Mouse (Mus musculus) hindlimb bud, embryonic 11.5 days (tissue): Measurements from ENCODE around the gene Rab37.

Source experiments
- DNase-seq: peaks from one replicate; pipeline ENCODE4 v3.0.0-alpha.2; 2012; ENCODE audit warnings: low read depth, low spot score; ENCODE audit errors: extremely low spot score

The Rab37 gene

DNA sequence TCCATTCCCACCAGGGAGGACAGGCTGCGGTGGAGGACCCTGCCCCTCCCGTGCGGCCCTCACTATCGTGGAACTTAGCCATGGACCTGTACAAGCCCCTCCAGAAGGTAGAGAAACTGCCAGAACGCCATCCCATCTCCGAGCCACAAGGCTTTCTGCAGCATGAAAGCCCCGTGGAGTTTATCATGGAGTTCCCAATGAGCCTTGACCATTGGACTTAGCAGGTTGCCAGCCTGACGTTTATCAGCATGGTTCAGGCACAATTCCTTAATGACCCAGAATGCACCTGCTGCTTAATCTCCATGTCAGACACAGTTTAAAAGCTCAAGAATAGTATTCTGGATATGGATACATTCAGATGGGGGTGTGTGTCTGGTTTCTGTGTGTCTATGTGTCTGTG is 6.2 kb upstream of the Rab37 start:
- DNase-seq, result no peak

DNA sequence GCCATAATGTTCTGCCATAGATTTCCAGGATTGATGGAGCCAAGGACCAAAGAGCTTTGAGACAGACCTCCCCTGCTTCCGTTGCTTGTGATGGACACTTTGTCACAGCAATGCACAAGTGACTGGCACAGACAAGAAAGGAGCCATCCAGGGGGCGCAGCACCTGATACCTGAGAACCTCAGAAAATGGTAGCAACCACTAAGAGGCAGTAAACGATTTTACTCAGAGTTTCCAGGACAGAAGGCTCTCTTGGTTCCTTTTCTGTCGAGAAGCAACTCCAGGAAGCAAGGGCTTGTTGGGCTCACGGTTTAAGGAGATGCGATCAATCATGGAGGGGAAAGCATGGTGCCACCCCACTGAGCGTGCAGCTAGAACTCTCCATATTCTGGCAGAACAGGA is 5.0 kb upstream of the Rab37 start:
- DNase-seq, result no peak

DNA sequence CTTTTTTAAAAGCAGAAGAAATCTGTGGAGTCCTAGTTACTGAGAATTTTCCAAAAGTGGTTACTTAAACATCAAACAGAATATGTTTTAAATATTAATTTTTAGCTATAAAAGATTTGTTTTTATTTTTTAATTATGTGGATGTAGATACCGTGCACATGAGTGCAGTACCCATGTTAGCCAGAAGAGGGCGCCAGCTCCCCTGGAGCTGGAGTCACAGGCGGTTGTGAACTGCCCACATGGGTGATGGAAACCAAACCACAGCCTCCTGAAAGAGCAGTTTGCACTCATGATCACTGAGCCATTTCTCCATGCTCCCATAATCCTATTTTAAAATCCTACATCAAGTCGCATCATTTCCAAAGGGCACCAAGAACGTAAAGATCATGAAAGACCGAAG is 1.4 kb upstream of the Rab37 start:
- DNase-seq, result no peak

DNA sequence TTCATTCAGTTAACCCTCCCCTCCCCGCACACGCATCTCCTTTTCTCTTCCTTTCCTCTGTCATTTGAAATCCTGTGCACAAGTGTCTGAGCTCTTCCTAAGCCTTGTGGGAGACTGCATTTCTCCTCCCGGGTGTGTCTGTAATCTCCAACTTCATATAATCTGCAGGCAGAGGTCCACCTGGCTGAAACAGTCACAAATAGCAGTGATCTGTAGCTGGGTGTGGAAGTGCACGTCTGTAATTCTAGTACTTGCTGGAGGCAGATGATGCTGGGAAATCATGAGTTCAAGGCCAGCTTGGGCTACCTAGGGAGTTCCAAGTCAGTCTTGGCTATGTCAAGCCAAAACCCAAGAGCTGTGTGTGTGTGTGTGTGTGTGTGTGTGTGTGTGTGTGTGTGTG is 909 bp downstream of the Rab37 start:
- no peak for DNase-seq

DNA sequence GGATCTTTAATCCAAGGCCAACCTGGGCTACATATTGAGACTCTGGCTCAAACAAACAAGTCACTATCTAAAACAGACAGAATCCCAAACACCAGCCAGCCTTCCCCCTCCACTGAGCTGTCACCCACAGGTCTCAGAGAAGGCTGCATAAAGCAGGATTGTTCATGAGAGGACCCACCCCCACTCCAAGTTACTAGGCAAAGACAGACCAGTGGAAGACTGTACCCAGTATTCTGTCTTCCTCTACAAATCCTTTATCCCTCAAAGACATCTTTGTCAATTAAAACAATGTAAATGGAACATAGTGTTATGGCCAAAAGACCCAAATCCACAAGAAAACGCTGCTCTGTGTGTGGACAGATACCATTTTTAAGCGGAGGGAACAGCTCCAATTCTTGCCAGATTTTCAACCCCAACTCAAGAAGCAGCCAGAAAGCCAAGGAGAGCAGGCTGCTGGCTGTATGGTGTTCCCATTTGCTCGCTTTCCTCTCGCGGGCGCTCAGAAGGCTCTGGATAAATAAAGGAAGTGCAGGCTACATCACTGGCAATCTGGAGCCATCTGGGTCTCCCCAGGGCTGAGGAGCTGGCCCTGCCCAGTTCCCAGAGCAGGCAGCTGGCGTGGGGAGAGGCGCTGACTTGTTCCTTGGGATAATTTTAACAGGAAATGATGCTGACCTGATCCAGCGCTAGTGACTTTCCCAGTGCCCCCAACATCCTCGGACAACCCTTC is 7.1 kb downstream of the Rab37 start:
- no peak for DNase-seq

DNA sequence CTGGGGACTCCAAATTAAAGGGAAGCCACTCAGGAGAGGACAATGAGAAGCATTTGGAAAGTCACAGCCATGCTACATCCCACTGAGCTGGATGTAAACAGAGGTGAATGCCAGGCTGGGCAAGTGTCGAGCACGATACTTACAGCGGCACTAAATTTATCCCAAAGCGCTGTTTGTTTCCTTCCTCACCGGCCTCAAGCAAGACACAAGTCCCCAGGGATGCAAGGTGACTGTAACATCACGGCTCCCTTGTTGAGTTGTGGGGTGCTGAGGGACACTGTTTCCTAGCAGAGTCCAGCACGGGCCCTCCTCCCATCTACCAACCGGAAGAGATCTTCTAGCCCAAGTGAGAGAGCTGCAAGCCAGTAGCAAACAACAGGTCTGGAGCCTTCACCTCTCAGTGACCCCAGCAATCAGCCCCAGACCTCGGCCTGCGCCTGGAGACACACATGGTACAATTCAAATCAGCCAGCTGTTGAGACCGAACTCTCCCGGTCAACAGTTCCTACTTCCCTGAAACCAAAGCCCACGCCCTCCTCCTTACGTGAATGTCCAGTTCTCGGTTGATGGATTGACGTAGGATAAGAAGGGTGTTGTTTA is 8.1 kb downstream of the Rab37 start:
- peak; percentile 44 for DNase-seq

DNA sequence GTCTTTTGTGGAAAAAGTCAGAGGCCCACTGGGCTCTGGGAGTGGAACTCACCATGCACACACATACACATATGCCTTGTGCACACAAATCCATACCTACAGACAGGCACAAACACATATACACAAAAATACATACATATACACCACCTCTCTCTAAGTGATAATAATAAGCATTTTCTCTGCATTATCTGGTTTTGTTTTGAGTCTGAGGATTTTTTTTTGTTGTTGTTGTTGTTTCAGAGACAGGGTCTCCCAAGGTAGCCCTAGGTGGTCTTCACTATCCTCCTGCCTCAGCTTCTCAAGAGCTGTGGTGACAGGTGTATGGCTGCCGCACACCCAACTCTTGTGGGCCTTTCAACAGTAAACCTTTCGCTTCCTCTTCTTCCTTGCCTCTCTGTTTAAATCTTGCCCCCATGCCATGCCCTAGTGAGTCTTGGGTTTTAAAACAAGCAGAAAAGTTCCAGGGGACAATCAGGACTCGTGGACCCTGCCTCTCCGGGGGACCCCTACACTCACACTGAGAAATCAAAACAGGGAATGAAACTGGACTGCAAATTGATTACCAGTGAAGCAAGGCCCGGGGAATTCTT is 8.9 kb downstream of the Rab37 start:
- DNase-seq, result no peak

DNA sequence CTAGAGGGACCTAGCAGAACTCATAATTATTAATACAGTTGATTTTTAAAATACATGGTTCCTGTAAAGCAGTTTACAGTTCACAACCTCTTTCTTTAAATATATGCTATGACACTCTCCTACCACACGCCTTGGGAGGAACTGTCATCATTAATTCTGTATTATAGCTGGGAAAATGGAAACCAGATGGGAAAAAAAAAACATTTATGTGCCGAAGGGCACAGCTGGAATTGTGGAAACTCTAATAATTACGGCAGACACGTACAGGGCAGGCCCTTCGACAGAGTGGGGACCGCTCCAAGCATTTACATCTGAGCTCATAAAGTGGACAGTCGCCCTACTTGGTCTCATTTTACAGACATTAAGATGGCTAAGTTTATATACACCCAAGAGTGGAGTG is 9.5 kb downstream of the Rab37 start:
- no peak for DNase-seq

DNA sequence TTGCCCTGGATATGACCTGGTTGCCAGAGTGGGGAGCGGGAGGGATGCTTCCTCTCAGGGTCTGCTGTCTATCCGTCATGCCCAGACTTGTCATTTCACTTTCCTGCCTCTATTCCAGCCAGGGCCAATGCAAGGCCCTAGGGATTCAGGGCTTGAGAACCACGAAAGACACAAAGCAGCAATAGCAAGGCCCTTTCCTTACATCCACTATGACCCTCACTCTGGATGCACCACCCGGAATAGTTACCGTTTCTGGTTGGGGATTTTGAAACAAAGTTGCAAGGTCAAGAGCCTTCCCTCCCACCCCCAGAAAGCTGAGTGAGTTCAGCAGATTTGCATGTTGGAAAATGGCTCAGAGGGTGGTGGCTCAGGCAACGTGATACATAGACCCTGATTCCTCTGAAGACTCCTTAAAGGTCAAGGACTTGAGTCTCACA is 10.4 kb downstream of the Rab37 start:
- no peak for DNase-seq

DNA sequence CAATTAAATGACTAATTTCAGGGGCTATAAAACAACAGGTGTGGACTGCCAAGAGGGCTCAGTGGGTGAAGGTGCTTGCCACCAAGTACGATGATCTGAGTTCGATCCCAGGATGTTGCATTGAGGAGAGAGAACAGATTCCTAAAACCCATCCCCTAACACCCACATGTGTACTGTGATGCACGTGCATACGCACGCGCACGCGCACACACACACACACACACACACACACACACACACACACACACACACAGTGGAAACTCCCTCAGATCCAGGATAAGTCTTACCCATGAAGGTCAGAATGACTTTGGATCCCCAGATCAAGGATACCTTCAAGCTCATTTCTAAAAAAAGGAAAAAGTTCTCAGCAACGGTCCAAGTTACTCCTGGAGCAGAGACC is 10.9 kb downstream of the Rab37 start:
- no peak for DNase-seq

DNA sequence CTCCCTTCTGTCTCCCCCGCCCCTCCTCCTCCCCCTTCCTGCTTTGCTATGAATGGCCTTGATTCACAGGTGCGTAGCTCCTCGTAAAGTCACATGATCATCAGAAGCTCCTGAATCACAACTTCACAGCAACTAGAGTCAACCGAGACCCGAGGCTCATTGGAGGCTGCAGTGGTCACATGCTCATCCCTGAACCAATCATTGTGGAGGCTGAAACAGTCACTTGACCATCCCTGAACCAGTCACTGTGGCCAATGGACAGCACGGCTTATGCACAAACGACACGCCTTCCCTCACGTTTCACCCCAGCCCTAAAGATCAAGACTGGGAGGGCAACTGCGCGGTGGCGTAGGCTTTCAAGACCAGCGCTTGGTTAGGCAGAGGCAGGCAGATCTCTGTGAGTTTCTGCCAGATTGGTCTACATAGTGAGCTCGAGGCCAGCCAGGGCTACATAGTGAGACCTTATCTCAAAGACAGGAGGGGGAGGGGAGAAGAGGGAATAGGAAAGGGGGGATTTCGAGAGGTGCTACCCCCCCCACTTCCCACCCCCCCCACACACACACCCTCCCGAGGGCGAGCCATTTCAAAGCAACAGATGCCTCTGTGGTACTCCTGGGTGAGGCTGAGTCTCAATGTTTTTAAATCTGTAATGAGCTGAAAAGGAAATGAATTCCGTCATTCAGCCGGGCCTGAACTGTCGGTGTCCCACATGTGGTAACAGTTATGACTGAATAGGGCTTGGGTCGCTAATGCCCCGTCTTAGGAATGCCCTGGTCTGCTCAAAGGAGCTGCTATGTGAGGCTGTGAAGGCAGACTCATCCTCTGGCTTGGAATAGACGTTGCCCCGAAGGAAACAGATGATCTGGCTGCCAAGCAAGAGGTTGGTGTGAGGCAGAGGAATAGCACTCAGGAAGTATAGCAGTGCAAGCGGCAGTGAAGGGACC is 12.5 kb downstream of the Rab37 start:
- peak; percentile 61 for DNase-seq

DNA sequence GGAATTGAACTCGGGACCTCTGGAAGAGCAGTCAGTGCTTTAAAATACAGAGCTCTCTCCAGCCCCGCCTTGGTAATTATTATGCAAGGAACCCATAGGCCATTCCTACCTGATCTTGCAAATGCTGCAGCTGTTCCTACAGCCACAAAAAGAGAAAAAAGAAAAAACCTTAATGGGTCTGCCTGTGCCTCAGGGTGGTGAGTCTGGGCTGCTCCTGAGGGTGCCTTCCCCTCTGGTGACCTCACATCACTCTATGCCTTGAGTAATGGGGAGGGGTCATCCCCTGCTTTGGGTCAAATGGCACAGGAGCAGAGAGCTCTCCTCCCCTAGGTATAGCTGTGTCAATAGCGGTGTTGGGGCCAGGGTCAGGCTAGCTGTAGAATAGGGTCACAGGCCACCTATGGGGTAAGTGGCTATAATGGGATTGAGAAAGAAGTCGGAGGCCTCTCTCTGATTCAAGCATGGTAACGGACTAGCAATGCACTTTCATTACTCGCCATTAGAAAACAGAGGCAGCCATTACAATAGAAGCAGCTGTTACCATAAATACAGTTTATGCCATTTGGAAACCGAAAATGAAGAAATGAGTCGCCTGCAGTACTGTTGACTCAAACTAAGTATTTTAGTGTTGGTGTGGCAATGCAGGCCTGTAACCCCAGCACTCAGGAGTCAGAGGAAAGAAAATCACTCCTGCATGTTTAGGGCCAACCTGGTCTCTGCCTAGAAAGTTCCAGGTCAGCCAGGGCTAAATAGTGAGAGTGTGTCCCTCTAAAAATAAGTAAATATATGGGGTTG is 13.7 kb downstream of the Rab37 start:
- no peak for DNase-seq

DNA sequence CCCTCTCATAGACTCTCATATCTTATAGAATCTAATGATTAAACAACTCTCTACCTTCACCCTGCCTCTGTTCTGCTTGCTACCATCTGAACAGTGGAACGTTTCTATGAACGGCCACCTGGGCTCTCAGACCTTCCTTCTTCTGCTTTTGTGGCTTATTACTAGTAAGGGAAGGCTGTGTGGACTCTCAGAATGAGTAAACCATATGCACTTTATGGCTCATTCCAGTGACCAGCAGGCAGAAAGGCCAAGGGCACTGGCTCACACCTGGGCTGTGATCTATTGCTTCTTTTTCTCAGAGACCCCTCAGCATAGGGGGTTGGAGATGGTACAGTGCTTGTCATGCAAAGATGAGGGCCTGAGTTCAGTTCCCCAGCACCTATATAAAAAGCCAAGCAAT is 15.4 kb downstream of the Rab37 start:
- no peak for DNase-seq

DNA sequence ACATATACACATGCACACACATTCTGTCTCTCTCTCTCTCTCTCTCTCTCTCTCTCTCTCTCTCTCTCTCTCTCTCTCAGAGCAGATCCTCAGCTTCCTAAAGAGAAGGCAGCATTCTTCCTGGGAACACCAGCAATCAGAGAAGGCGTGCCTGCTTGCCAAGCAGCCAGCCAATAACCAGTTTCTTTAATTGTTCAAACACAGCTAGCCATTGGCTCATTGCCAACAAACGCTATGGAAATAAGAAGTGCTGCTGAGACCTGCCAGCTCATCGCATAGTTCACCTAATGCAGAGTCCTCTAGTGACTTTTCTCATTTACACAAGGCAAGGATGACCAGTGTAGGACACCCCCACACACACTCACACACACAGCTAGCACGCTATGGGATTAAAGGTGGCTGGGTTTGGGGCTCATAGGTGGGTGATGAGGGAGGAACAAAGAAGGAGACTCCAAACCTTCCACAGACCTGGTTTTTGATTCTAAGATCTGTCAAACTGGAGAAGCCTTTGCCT is 16.2 kb downstream of the Rab37 start:
- DNase-seq, result no peak

DNA sequence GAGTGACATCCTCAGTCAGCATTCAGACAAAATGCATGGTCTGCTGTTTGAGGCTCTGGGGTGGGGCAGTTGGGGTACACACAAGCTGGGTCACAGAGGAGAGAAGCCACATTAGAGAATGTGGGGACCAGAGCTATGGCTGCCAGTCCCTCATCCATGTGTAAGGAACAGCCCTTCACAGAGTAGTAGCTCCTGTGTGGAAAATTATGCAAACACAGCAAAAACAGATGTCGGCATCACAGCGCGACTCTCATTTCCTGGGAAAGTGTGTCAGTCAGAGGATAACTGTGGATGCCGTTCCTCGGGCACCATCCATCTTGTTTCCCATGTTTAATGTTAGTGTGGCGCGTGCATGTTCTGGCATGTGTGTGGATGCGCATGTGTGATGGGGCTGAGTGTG is 16.9 kb downstream of the Rab37 start:
- no peak for DNase-seq

DNA sequence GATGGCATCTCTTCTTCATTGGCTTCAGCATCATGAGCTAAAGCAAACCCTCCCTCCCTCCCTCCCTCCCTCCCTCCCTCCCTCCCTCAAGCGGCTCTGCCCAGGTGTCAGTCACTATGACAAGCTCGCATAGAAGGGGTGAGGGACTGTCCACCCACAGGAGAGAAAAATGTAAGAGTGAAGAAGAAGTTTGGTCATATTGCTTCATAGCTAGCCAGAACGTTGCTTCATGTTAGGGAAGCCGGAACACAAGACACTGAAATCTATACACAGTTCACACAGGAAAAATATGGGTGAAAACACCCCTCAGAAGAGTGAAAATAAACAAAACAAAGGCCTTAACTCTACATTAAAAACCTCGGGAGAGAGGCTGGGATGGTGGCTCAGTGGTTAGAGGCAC is 19.0 kb downstream of the Rab37 start:
- DNase-seq, result no peak

DNA sequence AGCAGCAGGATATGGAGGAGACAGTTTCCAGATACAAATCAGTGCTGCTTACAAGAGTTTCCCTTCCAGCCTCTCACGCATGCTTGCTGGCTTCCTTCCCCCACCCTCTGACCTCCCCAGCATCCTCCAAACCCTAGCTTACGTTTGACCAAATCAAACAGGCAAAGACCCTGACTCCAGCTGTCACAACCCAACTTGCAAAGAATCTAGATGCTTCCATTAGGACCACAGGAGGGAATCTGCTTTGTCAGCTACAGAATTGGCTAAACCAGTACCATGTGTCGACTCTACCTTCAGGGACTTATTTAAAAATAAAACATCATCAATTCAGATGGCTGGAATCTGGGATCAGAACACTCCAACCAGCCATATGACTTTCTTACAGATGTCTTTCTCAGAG is 21.0 kb downstream of the Rab37 start:
- no peak for DNase-seq

DNA sequence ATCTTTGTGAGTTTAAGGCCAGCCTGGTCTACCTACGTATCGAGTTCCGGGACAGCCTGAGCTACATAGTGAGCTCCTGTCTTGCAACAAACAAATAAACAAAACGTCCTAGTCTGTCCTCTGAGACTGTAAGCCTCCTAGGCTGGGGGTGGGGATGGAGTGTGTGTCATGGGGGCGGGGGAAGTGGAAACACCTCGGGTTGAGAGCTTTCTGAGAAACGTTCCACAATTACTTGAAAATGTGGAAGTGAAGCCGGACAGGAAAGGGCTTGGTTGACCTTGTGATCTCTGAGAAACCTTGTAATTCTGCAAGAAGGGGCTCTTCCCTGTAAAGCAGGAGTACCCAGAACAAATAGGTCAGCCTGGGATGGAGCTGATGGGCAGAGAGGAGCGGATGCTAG is 28.2 kb downstream of the Rab37 start:
- no peak for DNase-seq

DNA sequence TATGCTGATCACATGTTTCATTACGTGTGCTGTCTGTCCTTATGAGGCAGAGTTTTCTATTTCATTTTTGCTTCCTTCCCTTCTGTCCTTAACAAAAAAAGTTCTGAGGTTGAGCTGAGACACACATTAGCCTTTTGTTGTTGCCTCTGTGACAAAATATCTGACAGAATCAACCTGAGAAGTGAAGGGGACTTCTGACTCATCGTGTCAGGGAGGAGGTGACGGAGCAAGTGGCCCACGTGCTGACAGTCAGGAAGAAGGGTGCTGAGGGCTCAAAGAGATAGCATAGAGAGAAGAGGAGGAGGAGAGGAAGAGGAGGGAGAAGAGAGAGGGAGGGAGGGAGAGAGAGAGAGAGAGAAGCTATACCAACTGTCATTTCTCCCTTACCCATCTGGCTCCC is 37.3 kb downstream of the Rab37 start:
- no peak for DNase-seq

DNA sequence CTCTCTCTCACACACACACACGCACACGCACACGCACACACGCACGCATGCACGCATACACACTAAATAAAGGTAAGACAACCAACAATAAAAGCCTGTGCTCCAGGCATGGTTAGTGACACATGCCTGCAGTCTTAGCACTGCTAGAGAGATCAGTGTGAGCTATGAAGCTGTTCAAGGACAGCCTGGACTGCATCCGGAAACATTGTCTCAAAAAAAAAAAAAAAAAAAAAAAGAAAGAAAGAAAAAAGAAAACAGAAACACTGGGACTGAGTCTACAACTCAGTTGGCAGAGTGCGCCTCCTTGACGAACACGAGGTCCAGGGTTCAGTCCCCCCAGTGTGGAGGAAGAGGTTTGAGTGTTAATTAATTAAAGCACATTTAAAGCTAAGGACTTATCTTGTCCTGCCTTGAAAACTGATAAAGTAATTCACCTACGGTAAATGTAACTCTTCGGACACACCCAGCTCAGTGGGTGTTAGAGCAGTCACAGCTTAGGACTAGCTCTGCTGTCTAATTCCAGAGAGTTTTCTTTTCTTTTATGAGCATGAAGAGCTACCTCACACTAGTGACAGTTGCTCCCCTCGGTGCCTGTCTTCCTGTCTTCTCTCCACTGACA is 38.4 kb downstream of the Rab37 start:
- DNase-seq, result no peak
